Mouse (Mus musculus) Patski (cell line): ENCODE data around the gene Klc3. TPM values are rescaled to one million over a fixed set of nuclear protein-coding genes. Genes with fewer than 3 reads are reported as not detected.

Experiments used
- ATAC-seq: fragments of 100-300 bp; one replicate; pipeline ENCODE4 v1.8.0; 2021
- CTCF ChIA-PET: fragments of 350-600 bp; sonication (Branson Sonifier 250); formaldehyde crosslinking; loops from one replicate; lab custom pipeline; 2022; ENCODE audit warnings: inconsistent platforms; lab: Charles Lee
- POLR2A ChIA-PET: fragments of 350-600 bp; sonication (Branson Sonifier 250); formaldehyde crosslinking; loops from one replicate; lab custom pipeline; 2022; ENCODE audit warnings: antibody characterized with exemption, inconsistent platforms; lab: Charles Lee
- DNase-seq: peaks from one replicate; pipeline ENCODE4 v3.0.0-alpha.2; 2011; ENCODE audit warnings: low read depth, low spot score
- H3K27me3 ChIP-seq: fragments of 371-371 bp; one replicate; pipeline ENCODE4 v1.5.1; 2021
- CTCF ChIP-seq: fragments of 100-300 bp; IDR thresholded peaks from one replicate; pipeline ENCODE4 v1.5.1; 2021
- in situ Hi-C: fragments of 300-500 bp; cut with MboI; formaldehyde crosslinking; loops from 3 replicates; pipeline ENCODE4 v1.11.1; 2018; ENCODE audit warnings: low pct_unique_long_range_greater_than_20kb, mixed read lengths
- polyA plus RNA-seq: library from polyadenylated mRNA; unstranded; gene quantifications from one replicate; pipeline ENCODE4 v1.2.3, GENCODE M21; 2021

The Klc3 gene
- 44.0 TPM for polyA plus RNA-seq

GRCm38 (mm10) chr7:19403731-19404296, at the start of gene Klc3:
Gene Klc3 (minus strand): TSS chr7:19404104.
- in situ Hi-C loops, result loop anchor here (5.0 kb wide), 1 partner anchor 173 kb away; the partner anchor contains the start of genes Gemin7 and Zfp296
- TF ChIP-seq CTCF, result no peak
- no peaks in the 10 kb centered on the region for H3K27me3 ChIP-seq
- ATAC-seq, result peak; percentile 36
- ChIA-PET POLR2A (no interaction called here), CTCF (interaction anchor here (1.9 to 2.3 kb wide), 2 partner anchors 27 to 186 kb away, joined by 12 to 14 read pairs; no protein-coding TSS in a partner anchor)
- no peak for DNase-seq

GRCm38 (mm10) chr7:19449165-19449564, 45.3 kb upstream of the Klc3 start:
- TF ChIP-seq CTCF, result no peak
- H3K27me3 ChIP-seq, result no peaks in the 10 kb centered on the region
- DNase-seq, result no peak
- ChIA-PET POLR2A (no interaction called here), CTCF (interaction anchor here (1.6 kb wide), 1 partner anchor 35 kb away, joined by 4 read pairs; no protein-coding TSS in a partner anchor)
- in situ Hi-C loops, result no loop called here
- no peak for ATAC-seq

DNA sequence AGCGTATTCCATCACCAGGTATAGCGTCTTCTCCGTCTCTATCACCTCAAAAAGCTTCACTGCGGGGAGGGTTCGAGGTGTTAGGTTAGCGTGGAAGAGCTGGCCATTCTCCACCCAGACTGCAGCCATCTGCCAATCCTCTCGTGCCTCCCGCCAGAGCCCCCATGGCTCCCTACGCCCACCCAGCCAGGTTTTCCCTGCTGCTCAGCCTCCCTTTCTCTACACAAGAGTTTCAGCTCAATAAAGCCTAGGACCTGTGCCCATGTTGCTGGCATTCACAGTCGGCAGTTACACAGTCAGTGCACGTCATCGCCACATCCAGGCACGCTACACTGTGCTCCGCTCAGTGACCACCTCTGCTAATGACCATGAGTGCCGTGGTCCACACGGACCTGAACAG, 43.8 kb upstream of the Klc3 start:
- DNase-seq (no peak), ATAC-seq (no peak)
- ChIA-PET POLR2A (no interaction called here), CTCF (interaction anchor here (1.1 to 1.6 kb wide), 2 partner anchors 33 to 43 kb away, joined by 3 to 4 read pairs; no protein-coding TSS in a partner anchor)
- in situ Hi-C loops, result no loop called here
- no peak for TF ChIP-seq CTCF
- no peaks in the 10 kb centered on the region for H3K27me3 ChIP-seq

DNA sequence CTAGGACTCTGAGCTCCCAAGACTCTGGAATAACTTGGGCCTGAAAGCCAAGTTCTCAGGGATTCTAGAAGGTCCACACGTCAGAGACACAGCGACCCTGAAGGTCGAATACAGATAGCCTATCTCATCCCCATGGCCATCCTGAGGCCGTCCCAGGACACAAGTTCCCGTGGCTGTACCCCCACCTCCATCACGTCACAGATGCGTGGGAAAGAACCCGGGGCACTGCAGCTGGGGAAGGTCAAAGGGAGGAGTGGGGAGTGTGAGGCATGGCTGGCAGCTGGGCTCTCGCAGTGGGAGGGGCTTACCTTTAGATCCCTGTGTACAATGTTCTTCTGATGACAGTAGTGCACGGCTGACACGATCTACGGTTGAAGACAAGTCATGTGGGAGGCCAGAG, 40.9 kb upstream of the Klc3 start:
- DNase-seq (no peak), ATAC-seq (no peak)
- H3K27me3 ChIP-seq, result no peaks in the 10 kb centered on the region
- ChIA-PET POLR2A (no interaction called here), CTCF (no interaction called here)
- no peak for TF ChIP-seq CTCF
- in situ Hi-C loops, result no loop called here

DNA sequence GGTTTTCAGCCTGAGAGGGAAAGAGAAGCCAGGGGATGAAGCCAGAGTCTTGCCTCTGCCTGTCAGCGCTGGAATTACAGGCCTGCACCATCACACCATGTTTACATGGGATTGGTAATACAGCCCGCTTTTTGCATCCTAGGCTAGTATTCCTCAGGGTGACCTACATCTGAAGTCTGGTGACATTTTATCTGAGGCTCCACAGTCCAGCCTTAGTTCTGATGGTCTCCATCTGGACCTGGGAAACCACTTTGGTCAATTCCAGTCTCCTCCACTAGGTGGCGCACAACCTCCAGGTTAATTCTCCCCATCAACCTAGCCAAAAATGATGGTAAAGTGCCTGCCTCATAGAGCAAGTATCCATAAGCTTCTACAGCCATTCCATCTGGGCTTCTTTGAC, 39.4 kb upstream of the Klc3 start:
- H3K27me3 ChIP-seq, result no peaks in the 10 kb centered on the region
- peak; percentile 27 for DNase-seq
- ChIA-PET CTCF (interaction anchor here (0.7 to 2.6 kb wide), 10 partner anchors 9 to 146 kb away, joined by 3 to 7 read pairs (median 4); partner anchors contain the start of gene Nkpd1), POLR2A (no interaction called here)
- peak; percentile 93 for TF ChIP-seq CTCF
- peak; percentile 44 for ATAC-seq
- in situ Hi-C loops, result no loop called here

GRCm38 (mm10) chr7:19441448-19442091, 37.7 kb upstream of the Klc3 start:
- DNase-seq (no peak), ATAC-seq (no peak)
- ChIA-PET CTCF (interaction anchor here (1.6 to 2.6 kb wide), 2 partner anchors 8 to 9 kb away, joined by 5 read pairs; no protein-coding TSS in a partner anchor), POLR2A (no interaction called here)
- in situ Hi-C loops, result no loop called here
- no peaks in the 10 kb centered on the region for H3K27me3 ChIP-seq
- no peak for TF ChIP-seq CTCF

DNA sequence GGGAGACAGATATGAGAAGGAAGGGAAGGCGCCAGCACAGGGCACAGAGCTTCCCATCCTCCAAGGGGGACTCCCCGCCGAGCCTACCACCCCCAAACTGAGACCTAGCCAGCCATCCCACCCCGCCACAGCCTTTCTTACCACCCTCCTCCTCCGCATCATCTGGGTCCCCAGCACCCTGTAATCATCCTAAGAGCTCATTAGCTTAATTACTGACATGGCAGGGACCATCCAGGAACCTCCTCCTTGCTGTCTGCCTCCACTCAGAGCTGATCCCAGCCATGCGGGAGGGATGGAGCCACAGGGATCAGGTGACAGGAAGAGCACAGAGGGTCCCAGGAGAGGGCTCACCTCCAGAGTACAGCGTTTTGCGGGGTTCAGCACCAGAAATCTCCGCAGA, 33.1 kb upstream of the Klc3 start:
- ChIA-PET POLR2A (interaction anchor here (0.7 kb wide), 1 partner anchor 10 kb away, joined by 4 read pairs; no protein-coding TSS in a partner anchor), CTCF (interaction anchor here (1.3 to 1.7 kb wide), 2 partner anchors 30 to 31 kb away, joined by 3 to 4 read pairs; no protein-coding TSS in a partner anchor)
- in situ Hi-C loops, result no loop called here
- H3K27me3 ChIP-seq, result no peaks in the 10 kb centered on the region
- no peak for ATAC-seq
- TF ChIP-seq CTCF, result no peak
- no peak for DNase-seq

DNA sequence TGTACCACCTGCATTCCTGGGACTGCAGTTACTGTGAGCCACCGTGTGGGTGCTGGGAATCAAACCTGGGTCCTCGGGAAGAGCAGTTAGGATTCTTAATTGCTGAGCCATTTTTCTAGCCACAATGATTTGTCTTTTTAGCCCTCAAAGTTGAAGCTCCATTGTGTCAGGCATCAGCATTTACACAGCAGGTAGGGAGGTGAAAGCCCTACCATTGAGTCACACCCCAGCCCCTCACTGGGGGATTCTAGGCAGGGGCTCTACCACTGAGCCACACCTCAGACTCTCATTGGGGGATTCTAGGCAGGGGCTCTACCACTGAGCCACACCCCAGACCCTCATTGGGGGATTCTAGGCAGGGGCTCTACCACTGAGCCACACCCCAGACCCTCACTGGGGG, 32.4 kb upstream of the Klc3 start:
- POLR2A ChIA-PET, result no interaction called here
- in situ Hi-C loops, result no loop called here
- TF ChIP-seq CTCF, result no peak
- ATAC-seq (no peak), DNase-seq (no peak)
- CTCF ChIA-PET, result interaction anchor here (1.7 kb wide), 1 partner anchor 31 kb away, joined by 4 read pairs; no protein-coding TSS in a partner anchor
- no peaks in the 10 kb centered on the region for H3K27me3 ChIP-seq

DNA sequence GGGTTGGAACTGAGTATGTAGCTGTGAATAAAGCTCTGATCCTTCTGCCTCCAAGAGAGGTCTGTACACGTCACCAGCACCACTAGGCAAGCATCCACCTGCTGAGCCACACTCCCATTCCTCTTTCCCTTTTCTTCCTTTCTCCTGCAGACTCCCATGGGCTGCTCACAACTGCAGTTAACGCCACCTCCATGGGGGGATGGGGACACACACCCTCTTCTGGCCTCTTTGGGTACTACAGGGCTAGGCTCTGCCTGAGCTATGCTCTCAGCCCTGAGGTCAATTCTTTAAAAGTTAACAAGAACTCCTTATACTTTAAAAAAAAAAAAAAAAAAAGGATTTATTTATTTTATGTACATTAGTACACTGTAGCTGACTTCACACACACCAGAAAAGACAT, 28.6 kb upstream of the Klc3 start:
- POLR2A ChIA-PET, result no interaction called here
- no peak for TF ChIP-seq CTCF
- no peak for DNase-seq

DNA sequence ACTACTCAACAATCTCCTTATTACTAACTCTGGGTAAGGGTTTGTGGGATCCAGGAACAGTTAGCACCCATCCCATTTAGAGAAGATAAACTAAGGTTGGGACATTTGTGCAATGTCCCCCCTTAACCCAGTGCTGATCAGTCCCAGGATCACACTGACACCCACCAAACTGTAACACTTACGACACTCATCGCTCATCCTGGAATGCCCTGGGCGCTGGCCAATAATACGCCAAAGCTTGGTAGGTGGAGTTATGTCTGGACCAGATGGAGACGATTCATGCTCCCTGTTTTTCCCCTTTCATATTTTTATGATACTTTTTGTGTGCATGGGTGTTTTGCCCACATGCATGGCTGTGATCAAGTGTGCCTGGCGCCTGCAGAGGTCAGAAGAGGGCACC, 26.5 kb upstream of the Klc3 start:
- no peak for ATAC-seq
- ChIA-PET POLR2A (no interaction called here), CTCF (interaction anchor here (2.1 kb wide), 1 partner anchor 25 kb away, joined by 12 read pairs; the partner anchor contains the start of gene Ckm)
- in situ Hi-C loops, result no loop called here
- DNase-seq, result no peak
- H3K27me3 ChIP-seq, result no peaks in the 10 kb centered on the region
- no peak for TF ChIP-seq CTCF

More for the DNA sequence above, 28.6 kb upstream of the Klc3 start:
- no peak for ATAC-seq
- no peaks in the 10 kb centered on the region for H3K27me3 ChIP-seq
- in situ Hi-C loops, result no loop called here
- CTCF ChIA-PET, result interaction anchor here (0.8 to 2.7 kb wide), 11 partner anchors 9 to 70 kb away, joined by 3 to 8 read pairs (median 4); no protein-coding TSS in a partner anchor

DNA sequence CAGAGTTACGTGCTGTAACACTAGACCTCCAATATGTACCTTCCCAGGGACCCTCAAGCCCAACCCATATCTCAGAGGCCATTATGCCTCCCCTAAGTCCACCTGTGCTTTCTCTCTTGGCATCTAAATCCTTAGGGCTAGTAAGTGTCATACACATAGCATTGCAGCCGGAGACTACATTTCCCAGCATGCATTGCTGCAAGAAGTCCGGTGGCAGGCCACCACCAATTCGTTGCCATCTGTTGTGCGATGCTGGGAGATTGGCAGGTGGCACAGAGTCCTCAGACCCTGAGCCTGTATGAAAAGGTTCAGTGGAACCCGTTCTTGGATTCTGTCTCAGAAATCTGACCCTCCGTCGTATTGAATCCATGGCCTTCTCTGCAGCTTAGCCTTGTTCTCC, 25.8 kb upstream of the Klc3 start:
- ChIA-PET POLR2A (no interaction called here), CTCF (interaction anchor here (2.1 kb wide), 1 partner anchor 25 kb away, joined by 12 read pairs; the partner anchor contains the start of gene Ckm)
- DNase-seq, result no peak
- no peak for ATAC-seq
- no peaks in the 10 kb centered on the region for H3K27me3 ChIP-seq
- in situ Hi-C loops, result no loop called here
- TF ChIP-seq CTCF, result no peak
